Mouse (Mus musculus) CD4-positive naive resting alpha-beta T cell, adult 57 days (primary cell): Measurements from ENCODE around the gene Olfr506. TPM values are rescaled to one million over a fixed set of nuclear protein-coding genes. Genes with fewer than 3 reads are reported as not detected.

Experiments used
- total RNA-seq: library from RNA; stranded (reverse); gene quantifications from one replicate; pipeline ENCODE4 v1.2.4, GENCODE M21; 2023

Olfr506 gene
- not detected for total RNA-seq

DNA sequence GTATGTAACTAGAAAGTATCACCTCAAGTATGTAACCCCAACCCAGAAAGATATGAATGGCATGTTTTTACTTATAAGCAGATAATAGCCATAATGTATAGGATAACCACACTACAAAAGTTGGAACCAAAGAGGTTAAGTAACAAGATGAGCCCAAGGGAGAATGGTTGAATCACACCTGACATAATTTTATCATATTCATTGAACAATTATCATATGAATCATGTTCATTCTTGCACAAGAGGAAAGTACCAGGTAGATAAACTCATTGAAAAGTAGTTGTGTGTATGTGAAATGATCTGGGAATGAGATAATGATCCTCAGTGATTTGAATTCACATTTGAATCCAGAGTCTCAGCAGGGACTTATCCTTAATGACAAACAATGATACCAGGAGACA is at the start of gene Olfr506:
Gene Olfr506 (plus strand): TSS at position 301 of the 400 bp plus-strand sequence.

GRCm38 (mm10) chr7:108565693-108566092 is 44.9 kb upstream of the Olfr506 start, which contains the start of gene Olfr504:
Gene Olfr504, minus strand, starts transcription at chr7:108565793.

DNA sequence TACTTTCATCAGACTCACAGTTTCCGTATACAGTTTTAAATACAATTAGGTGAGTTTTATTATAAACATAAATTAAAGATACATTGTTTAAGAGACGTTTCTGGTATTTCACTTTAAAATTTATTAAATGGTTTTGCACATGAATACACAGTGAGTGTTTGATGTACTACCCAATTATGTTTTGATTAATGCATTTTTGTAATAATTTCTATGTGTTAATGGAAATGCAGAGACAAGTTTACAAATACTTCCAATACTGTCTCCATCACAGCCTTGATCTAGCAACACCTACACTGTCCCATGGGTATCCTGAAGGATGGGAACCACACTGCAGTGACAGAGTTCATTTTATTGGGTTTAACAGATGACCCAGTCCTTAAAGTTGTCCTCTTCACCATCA is 10.9 kb downstream of the Olfr506 start, which contains the start of gene Olfr507:
Gene Olfr507 (plus strand): TSS at position 301 of the 400 bp plus-strand sequence.

DNA sequence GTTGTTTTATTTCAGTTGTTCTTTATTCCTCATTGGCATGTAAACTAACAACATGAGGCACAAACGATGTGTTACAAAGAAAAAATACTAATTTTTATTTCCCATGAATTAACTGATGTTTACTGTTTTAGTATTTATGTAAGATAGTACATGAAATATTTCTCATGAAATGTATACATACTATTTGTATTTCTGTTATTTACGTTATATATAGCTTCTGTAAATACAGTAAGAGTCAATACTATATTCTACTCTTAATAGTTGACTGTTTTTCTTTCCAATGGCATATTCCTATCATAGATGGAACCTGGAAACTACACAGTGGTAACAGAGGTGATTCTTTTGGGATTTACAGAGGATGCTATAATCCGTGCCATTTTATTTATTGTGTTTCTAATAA is 19.1 kb downstream of the Olfr506 start, which contains the start of gene Olfr508:
Gene Olfr508 (plus strand): TSS at position 301 of the 400 bp plus-strand sequence.

GRCm38 (mm10) chr7:108651806-108652205 is 41.2 kb downstream of the Olfr506 start, which contains the start of gene Olfr509:
Gene Olfr509, minus strand, starts transcription at chr7:108651906.

Other genes with a start within 250 kb of the Olfr506 start
- not detected for gene Olfr494, start 245.5 kb upstream of the Olfr506 start, total RNA-seq
- not detected for gene Olfr495, start 217.6 kb upstream of the Olfr506 start, total RNA-seq
- gene Olfr497, start 190.4 kb upstream of the Olfr506 start, total RNA-seq: not detected
- not detected for gene Olfr498, start 145.5 kb upstream of the Olfr506 start, total RNA-seq
- gene Olfr502, start 85.7 kb upstream of the Olfr506 start, total RNA-seq: not detected
- not detected for gene Olfr503, start 66.3 kb upstream of the Olfr506 start, total RNA-seq
- gene Olfr504, start 45.0 kb upstream of the Olfr506 start, total RNA-seq: not detected
- gene Olfr507, start 11.0 kb downstream of the Olfr506 start, total RNA-seq: not detected
- gene Olfr508, start 19.2 kb downstream of the Olfr506 start, total RNA-seq: not detected
- not detected for gene Olfr509, start 41.1 kb downstream of the Olfr506 start, total RNA-seq
- not detected for gene Olfr510, start 55.6 kb downstream of the Olfr506 start, total RNA-seq
- gene Olfr512, start 102.5 kb downstream of the Olfr506 start, total RNA-seq: not detected
- gene Olfr513, start 140.2 kb downstream of the Olfr506 start, total RNA-seq: not detected
- gene Olfr514, start 215.2 kb downstream of the Olfr506 start, total RNA-seq: not detected
- not detected for gene Olfr516, start 239.7 kb downstream of the Olfr506 start, total RNA-seq